ENCODE assay signal across 15 mouse cellular contexts in the genomic region with DNA sequence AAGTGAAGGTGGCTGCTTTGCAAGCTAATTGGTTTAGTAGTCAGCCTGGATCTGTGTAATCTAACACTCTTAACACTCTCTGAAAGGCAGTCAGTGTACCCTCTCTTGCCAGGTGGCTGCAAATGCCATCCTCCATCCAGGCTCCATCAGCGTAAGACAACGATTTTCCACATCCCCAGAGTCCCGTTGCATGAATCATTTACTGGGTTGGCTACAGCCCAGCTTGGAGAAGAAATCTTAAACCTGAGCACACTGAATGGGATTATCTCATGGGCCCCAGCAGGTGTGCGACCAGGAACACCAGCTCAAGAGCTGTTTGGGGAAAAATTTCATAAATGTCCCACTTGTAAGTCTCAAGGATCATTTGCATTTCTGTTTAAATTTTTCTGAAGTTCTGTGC. TPM values are rescaled to one million over a fixed set of nuclear protein-coding genes. Genes with fewer than 3 reads are reported as not detected.
DNase-seq lines count a peak whose midpoint lies in the region; ATAC-seq lines count a peak whose summit lies in the region.
"Had no signal": no experiment of that assay in that cellular context is flagged by ENCODE, and none has a peak within 500 bp of the region (broad histone marks: within the 10 kb centered on the region; RNA-seq: fewer than 3 reads in every experiment).

No protein-coding gene starts in this region.

- WGBS in hindbrain, embryonic 12.5 days: 64% methylated on average over 4 of the region's 4 CpGs
- 84% methylated on average over 4 of the region's 4 CpGs for WGBS in hindbrain, embryonic 10.5 days
- WGBS in neural tube, embryonic 13.5 days: 43% methylated on average over 4 of the region's 4 CpGs

- no peak overlapping the region for H3K4me2 ChIP-seq in hindbrain, embryonic 12.5 days (replicated peaks)
- H3K4me2 ChIP-seq in neural tube, embryonic 13.5 days: no peak overlapping the region
- H3K4me2 ChIP-seq: midbrain, embryonic 12.5 days had no signal

- H3K27me3 ChIP-seq in hindbrain, embryonic 12.5 days: no peaks in the 10 kb centered on the region
- no peaks in the 10 kb centered on the region for H3K27me3 ChIP-seq in hindbrain, embryonic 10.5 days (ENCODE audit: insufficient read depth, poor library complexity, severe bottlenecking)
- H3K27me3 ChIP-seq in neural tube, embryonic 13.5 days: no peaks in the 10 kb centered on the region
- H3K27me3 ChIP-seq: CH12.LX; midbrain, embryonic 12.5 days had no signal

- no peak for DNase-seq in hindbrain, embryonic 10.5 days (ENCODE audit: low spot score)
- DNase-seq in neural tube, embryonic 10.5 days (ENCODE audit: extremely low spot score, low spot score): no peak
- DNase-seq in cerebellum, postnatal 36 days: peak; percentile 12 to 46
- DNase-seq in retina, adult 2 months (ENCODE audit: low read depth, low spot score): peak; percentile 11
- no peak for DNase-seq in gastrocnemius, adult 18-20 months (ENCODE audit: low spot score)
- no peak for DNase-seq in urinary bladder, postnatal 10 days (ENCODE audit: low spot score)
- DNase-seq: heart, adult 2 months; kidney, postnatal 14 days; thymus, postnatal 36 days had no signal

- no peak for ATAC-seq in hindbrain, embryonic 12.5 days (ENCODE audit: low FRiP score)
- ATAC-seq in neural tube, embryonic 13.5 days (ENCODE audit: low read depth): peak; percentile 67; the same call in 1 of the 2 replicates

- no peak overlapping the region for H3K9ac ChIP-seq in hindbrain, embryonic 12.5 days
- no peak overlapping the region for H3K9ac ChIP-seq in neural tube, embryonic 13.5 days
- H3K9ac ChIP-seq: liver, embryonic 14.5 days; midbrain, embryonic 12.5 days had no signal

- H3K4me1 ChIP-seq in hindbrain, embryonic 12.5 days: no peaks in the 10 kb centered on the region
- H3K4me1 ChIP-seq in hindbrain, embryonic 10.5 days (replicated peaks): peaks cover 9% of the 10 kb centered on the region; the same call in 1 of the 2 replicates
- H3K4me1 ChIP-seq in neural tube, embryonic 13.5 days (replicated peaks): peaks cover 12% of the 10 kb centered on the region

- H3K27ac ChIP-seq in hindbrain, embryonic 12.5 days: peak overlapping the region; percentile 35; the same call in 1 of the 2 replicates
- H3K27ac ChIP-seq in hindbrain, embryonic 10.5 days: no peak overlapping the region
- peak overlapping the region; percentile 46; the same call in 1 of the 2 replicates for H3K27ac ChIP-seq in neural tube, embryonic 13.5 days (replicated peaks)
- H3K27ac ChIP-seq: heart, adult 2 months; liver, embryonic 14.5 days; midbrain, embryonic 12.5 days had no signal

- no peaks in the 10 kb centered on the region for H3K9me3 ChIP-seq in hindbrain, embryonic 12.5 days (replicated peaks)
- H3K9me3 ChIP-seq in hindbrain, embryonic 10.5 days: no peaks in the 10 kb centered on the region
- H3K9me3 ChIP-seq in neural tube, embryonic 13.5 days: no peaks in the 10 kb centered on the region
- H3K9me3 ChIP-seq: midbrain, embryonic 12.5 days had no signal

- H3K4me3 ChIP-seq in hindbrain, embryonic 12.5 days: no peak overlapping the region
- no peak overlapping the region for H3K4me3 ChIP-seq in hindbrain, embryonic 10.5 days
- no peak overlapping the region for H3K4me3 ChIP-seq in neural tube, embryonic 13.5 days
- H3K4me3 ChIP-seq: heart, adult 2 months; left cerebral cortex, adult 2 months; midbrain, embryonic 12.5 days had no signal

- H3K36me3 ChIP-seq in hindbrain, embryonic 12.5 days: peaks cover 10% of the 10 kb centered on the region; the same call in 1 of the 2 replicates
- no peaks in the 10 kb centered on the region for H3K36me3 ChIP-seq in hindbrain, embryonic 10.5 days
- peaks cover 27% of the 10 kb centered on the region for H3K36me3 ChIP-seq in neural tube, embryonic 13.5 days
- H3K36me3 ChIP-seq: midbrain, embryonic 12.5 days had no signal

RNA-seq across cellular contexts. Expression of a gene that starts 23.6 kb away (rescaled TPM):
- 126 and 140 TPM in 2 replicates for polyA plus RNA-seq in hindbrain, embryonic 12.5 days (2016; fragmentation: Nextera tagmentation; extraction: Ambion mirVana)
- polyA plus RNA-seq in hindbrain, embryonic 10.5 days (2016; fragmentation: Nextera tagmentation; extraction: Ambion mirVana): 15.8 and 51.7 TPM in 2 replicates
- polyA plus RNA-seq in neural tube, embryonic 13.5 days (2015; fragmentation: Nextera tagmentation; extraction: Ambion mirVana): 133 and 143 TPM in 2 replicates
- 1 to 10 TPM; 4.0 to 5.9 TPM for total RNA-seq in gastrocnemius, adult 18-20 months (2021)
- total RNA-seq: CH12.LX had no signal

Comparison
In these comparisons a context has a peak if more than half of its experiments do, and no peak if none do; other contexts are left out.
1. DNase-seq: peak in cerebellum, postnatal 36 days (2 of 2) and retina, adult 2 months (single experiment); none in hindbrain, embryonic 10.5 days (single experiment), neural tube, embryonic 10.5 days (single experiment), gastrocnemius, adult 18-20 months (single experiment) and urinary bladder, postnatal 10 days (single experiment).